Mouse (Mus musculus) myocyte (in vitro differentiated cells): ENCODE measurements around the gene Gstt4.

Source experiments
- E2F4 ChIP-seq: IDR thresholded peaks from one replicate; pipeline ENCODE4 v1.6.1; 2011; ENCODE audit warnings: mild to moderate bottlenecking, control low read depth, moderate library complexity; ENCODE audit not compliant: insufficient read depth
- MAX ChIP-seq: IDR thresholded peaks from one replicate; pipeline ENCODE4 v1.6.1; 2011; ENCODE audit warnings: low read depth, mild to moderate bottlenecking, control low read depth
- MYOD1 ChIP-seq, 3 experiments: IDR thresholded peaks; one replicate each; pipeline ENCODE4 v1.6.1; 2011; ENCODE audit warnings: control low read depth in 2 of 3, low read depth in 2 of 3, mild to moderate bottlenecking in 2 of 3, moderate library complexity in 1 of 3; ENCODE audit not compliant: insufficient read length in 2 of 3, control insufficient read depth in 1 of 3
- POLR2A ChIP-seq: IDR thresholded peaks from one replicate; pipeline ENCODE4 v1.6.1; 2011; ENCODE audit warnings: low read depth, mild to moderate bottlenecking, control low read depth, moderate library complexity; ENCODE audit not compliant: insufficient read length
- TCF12 ChIP-seq: IDR thresholded peaks from one replicate; pipeline ENCODE4 v1.6.1; 2011; ENCODE audit warnings: mild to moderate bottlenecking, control low read depth; ENCODE audit not compliant: poor library complexity, insufficient read depth, severe bottlenecking
- TCF3 ChIP-seq: IDR thresholded peaks from one replicate; pipeline ENCODE4 v1.6.1; 2011; ENCODE audit warnings: low read depth, control low read depth; ENCODE audit not compliant: insufficient read length

DNA sequence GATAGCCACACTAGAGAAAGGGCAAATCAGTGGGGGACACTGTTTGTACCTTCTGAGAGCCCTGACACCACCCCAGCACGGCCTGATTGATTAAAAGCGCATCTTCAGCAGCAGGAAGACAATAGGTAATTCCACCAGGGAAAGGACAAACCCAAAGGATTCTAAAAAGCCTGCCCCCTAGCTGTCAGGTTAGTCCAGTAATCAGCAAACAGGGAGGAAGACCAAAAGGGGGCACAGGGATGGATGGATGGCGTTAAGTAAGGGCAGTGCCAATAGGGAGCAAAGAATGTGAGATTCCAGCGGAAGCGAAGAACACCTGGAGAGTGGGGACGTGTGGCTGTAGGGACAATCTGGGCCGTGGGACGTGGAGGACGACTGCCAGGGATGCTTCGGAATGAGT lies 3.7 kb downstream of the Gstt4 start:
- TF ChIP-seq POLR2A (no peak), MAX (no peak), MYOD1 (IDR thresholded peaks at IDR 0.05; ENCODE audit: control insufficient read depth in 1 of 3, insufficient read length in 2 of 3, low read depth in 2 of 3) (no peak), E2F4 (no peak), TCF12 (no peak), TCF3 (no peak)
